Mouse (Mus musculus): ENCODE results near the gene Fzr1.

The Fzr1 gene

GRCm38 (mm10) chr10:81355533-81355932 lies 22.8 kb downstream of the Fzr1 start:
- no peak for DNase-seq (ENCODE audit: low read depth, low spot score)

GRCm38 (mm10) chr10:81354738-81355477 lies 23.4 kb downstream of the Fzr1 start:
- no peak for DNase-seq (ENCODE audit: low read depth, low spot score)

- DNase-seq (ENCODE audit: low read depth, low spot score): no peak
Observed at GRCm38 (mm10) chr10:81351678-81352291, 26.5 kb downstream of the Fzr1 start.

- peak; percentile 98 for DNase-seq (ENCODE audit: low read depth, low spot score)
Observed at GRCm38 (mm10) chr10:81350351-81351063, 27.8 kb downstream of the Fzr1 start, which contains the start of gene Hmg20b. Gene Hmg20b, minus strand, starts transcription at chr10:81350480.

DNA sequence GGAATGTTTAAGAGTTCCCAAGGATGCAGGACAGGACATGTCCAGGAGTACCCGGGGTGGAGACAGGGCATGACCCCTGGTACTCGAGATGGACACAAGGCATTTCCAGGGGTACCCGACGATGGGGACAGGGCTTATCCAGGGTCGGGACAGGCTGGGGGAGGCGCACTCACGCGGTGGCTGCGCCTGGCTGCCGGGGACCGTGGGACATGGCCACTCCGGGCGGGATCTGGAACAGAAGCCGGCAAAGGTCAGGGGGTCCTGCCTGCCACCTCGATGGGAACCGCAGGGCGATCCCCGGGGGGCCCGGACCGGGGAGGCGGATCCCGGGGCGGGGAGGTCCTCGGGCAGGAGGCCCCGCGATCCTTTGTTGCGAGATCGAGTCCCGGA lies 28.4 kb downstream of the Fzr1 start:
- DNase-seq (ENCODE audit: low read depth, low spot score): no peak

DNA sequence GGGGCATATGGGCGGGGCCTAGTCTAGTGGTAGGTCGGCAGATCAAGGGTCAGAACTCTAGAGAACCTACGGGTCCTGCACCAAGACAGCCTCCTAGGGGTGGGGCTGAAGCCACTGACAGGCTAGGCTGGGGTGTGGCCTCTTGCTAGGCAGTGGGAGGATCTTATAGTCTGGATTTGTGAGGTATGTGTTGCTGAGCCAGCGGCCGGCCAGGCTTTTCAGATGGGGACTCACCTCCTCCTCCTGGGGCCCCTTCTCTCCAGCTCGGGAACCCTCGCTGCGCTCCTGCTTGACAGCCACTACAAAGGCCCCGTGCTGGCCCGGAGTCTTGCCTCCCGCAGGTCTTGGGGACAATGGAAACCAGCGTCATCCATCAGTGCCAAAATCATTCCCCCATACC lies 29.2 kb downstream of the Fzr1 start:
- DNase-seq (ENCODE audit: low read depth, low spot score): peak; percentile 57

DNA sequence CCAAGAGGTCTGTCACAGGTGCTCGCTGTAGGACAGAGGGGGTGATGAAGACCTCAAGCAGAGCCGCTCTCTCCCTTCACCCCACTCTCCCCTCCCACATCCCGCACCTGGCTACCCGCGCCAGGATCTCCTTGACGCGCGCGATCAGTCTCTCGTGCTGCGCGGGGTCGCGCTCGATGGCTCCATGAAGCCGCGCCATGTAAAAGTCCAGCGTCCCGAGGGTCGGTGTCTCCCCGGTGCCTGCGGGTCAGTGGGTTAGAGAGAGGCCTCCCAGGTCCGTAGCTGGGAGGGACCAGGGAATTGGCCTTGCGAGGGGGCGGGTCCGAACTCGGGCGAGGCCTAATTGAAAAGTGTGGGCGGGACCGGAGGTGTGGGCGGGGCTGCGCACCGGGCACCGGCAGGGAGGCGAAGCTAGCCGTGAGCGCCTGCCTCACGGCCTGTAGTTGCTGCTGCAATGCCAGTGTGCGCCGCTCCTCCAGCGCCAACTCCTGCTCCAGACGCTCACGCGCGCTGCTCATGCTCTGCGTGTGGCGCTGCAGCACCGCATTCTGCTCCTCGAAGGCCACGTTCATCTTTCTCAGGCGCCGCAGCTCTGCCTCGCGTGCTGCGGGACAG lies 31.8 kb downstream of the Fzr1 start:
- DNase-seq (ENCODE audit: low read depth, low spot score): peak; percentile 54

- no peak for DNase-seq (ENCODE audit: low read depth, low spot score)
Observed at GRCm38 (mm10) chr10:81345162-81345534, 33.2 kb downstream of the Fzr1 start.

DNA sequence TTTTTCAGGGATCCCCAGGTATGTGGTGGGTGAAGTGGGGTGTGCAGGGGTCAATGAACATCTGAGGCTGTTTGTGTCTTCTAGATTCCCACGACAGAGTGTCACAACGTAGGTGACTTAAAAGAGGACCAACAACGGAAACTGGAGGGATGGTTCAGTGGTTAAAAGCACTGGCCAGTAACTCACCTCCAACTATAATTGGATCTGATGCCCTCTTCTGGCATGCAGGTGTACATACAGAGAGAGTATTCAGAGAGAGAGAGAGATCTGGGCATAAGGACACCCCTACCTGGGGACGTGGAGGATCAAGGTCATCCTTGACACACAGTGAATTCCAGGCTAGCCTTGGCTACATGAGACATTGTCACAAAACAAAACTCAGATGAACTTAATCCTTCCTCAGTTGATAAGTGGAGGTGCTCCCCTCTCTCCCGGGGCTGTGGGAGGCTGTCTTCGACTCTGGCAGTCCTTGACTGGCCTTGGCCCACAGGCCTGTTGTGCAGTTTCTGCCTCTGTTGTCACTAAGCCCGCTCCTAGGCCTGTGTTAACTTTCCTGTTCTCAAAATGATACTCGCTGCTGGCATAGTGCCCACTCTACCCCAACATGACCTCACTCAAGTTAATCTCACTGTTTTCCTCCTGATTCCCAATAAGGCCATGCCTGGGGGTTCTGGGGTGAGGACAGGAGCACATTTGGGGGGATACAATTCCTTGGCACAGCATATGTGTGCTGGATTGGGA lies 33.7 kb downstream of the Fzr1 start:
- no peak for DNase-seq (ENCODE audit: low read depth, low spot score)

GRCm38 (mm10) chr10:81342686-81343505 lies 35.4 kb downstream of the Fzr1 start, which contains the start of gene Gipc3:
Gene Gipc3, minus strand, starts transcription at chr10:81343266.
- no peak for DNase-seq (ENCODE audit: low read depth, low spot score)

GRCm38 (mm10) chr10:81341333-81341949 lies 36.9 kb downstream of the Fzr1 start:
- DNase-seq (ENCODE audit: low read depth, low spot score): no peak

- DNase-seq (ENCODE audit: low read depth, low spot score): no peak
Observed at GRCm38 (mm10) chr10:81340551-81341332, 37.6 kb downstream of the Fzr1 start.

- DNase-seq (ENCODE audit: low read depth, low spot score): no peak
Observed at GRCm38 (mm10) chr10:81336558-81336957, 41.8 kb downstream of the Fzr1 start.

DNA sequence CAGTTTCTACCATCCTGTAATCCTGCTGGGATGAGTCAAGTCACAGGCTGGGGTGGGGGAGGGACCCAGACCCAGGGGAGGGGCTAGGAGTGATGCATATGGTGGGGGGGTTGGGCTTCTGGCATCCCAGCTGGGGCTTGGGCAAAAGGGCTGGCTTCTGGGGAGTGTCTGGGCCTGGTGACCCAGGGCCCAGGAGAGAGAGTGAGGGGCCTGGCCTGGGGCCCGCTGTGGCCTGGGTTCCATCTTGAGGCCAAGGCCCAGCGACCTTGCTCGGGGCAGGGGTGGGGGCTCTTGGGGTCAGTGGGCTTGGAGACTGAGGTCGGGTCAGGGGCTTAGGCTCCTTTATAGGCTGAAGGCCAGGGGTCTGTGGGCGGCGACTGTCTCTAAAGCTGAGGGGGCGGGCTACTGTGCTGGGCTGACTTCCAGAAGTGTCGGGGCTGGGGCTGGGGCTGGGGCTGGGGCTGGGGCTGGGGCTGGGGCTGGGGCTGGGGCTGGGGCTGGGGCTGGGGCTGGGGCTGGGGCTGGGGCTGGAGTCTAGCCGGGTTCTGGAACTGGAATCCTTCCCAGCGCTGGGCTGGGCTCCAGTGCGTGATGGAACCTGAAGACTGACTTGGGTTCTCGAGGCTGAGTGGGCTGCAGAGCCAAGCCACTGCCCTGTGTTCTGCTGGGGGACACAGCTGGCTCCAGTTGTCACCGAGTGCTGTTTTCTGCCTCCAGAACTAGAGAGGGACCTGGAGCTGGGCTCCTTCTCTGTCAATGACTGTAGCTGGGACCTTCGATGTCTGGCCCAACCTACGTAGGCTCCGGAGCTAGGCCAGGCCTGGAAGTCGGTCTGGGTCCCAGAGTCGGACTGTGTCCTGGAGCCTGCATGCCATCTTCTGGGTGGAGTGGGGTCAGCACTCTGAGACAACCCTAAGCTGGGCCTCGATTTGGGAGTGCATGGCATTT lies 42.6 kb downstream of the Fzr1 start:
- no peak for DNase-seq (ENCODE audit: low read depth, low spot score)

DNA sequence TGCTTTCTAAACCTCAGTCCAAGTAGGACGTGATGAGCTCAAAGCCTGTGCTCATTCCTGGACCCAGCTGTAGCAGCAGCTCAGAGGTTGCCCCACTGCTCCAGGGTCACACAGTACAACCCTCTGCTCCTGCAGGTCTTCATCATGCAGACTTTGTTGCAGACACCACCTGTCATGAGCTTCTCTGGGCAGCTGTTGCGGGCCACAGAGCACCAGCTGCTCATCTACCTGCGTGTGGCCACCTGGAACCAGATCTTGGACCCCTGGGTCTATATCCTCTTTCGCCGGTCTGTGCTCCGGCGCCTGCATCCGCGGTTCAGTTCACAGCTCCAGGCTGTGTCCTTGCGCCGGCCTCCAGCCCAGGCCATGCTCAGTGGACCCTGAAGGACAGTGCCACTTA lies 44.0 kb downstream of the Fzr1 start:
- no peak for DNase-seq (ENCODE audit: low read depth, low spot score)

GRCm38 (mm10) chr10:81332277-81332676 lies 46.0 kb downstream of the Fzr1 start:
- DNase-seq (ENCODE audit: low read depth, low spot score): no peak

DNA sequence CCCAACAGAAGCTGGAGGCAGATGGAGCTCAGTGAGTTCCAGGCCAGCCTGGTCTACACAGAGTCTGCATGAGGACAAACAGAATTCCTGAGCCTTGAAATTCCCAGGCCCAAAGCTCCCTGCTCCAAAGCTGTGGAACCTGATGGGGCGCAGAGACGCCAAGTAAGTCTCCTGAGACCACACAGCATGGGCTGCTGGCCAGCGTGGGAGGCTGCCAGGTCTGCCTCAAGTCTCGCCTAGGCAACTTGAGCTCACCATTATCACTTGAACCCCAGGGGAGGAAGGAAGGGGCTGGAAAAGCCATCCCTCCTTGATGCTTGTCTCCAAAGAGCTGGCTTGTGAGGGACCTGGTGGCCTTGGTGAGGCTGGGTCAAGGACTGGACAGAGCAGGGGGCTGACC lies 48.3 kb downstream of the Fzr1 start:
- no peak for DNase-seq (ENCODE audit: low read depth, low spot score)

Data from WW6 (cell line).